Mouse (Mus musculus) hindbrain, embryonic 12.5 days (tissue): ENCODE results near the gene Myo16. TPM values are rescaled to one million over a fixed set of nuclear protein-coding genes. Genes with fewer than 3 reads are reported as not detected.

ENCODE experiments used
- ATAC-seq: fragments of 200-750 bp; cut with Nextera tagmentation; 2 replicates; pipeline ENCODE4 v1.8.0; 2017; ENCODE audit warnings: moderate TSS enrichment; ENCODE audit not compliant: low FRiP score
- H3K27ac ChIP-seq: fragments of 300-500 bp; sonication (generic); 2 replicates; pipeline ENCODE4 v1.5.1; 2016; ENCODE audit warnings: mild to moderate bottlenecking
- H3K27me3 ChIP-seq: fragments of 300-500 bp; sonication (generic); 2 replicates; pipeline ENCODE4 v1.6.1; 2016; ENCODE audit warnings: mild to moderate bottlenecking
- H3K36me3 ChIP-seq: fragments of 300-500 bp; sonication (generic); 2 replicates; pipeline ENCODE4 v1.6.1; 2016; ENCODE audit warnings: mild to moderate bottlenecking
- H3K4me1 ChIP-seq: fragments of 300-500 bp; sonication (generic); 2 replicates; pipeline ENCODE4 v1.6.1; 2016
- H3K4me2 ChIP-seq: fragments of 300-500 bp; sonication (generic); replicated peaks from 2 replicates; pipeline ENCODE4 v1.6.1; 2016; ENCODE audit warnings: mild to moderate bottlenecking
- H3K4me3 ChIP-seq: fragments of 300-500 bp; sonication (generic); 2 replicates; pipeline ENCODE4 v1.5.1; 2016; ENCODE audit warnings: mild to moderate bottlenecking
- H3K9ac ChIP-seq: fragments of 300-500 bp; sonication (generic); 2 replicates; pipeline ENCODE4 v1.6.1; 2016; ENCODE audit warnings: mild to moderate bottlenecking, moderate library complexity
- H3K9me3 ChIP-seq: fragments of 300-500 bp; sonication (generic); replicated peaks from 2 replicates; pipeline ENCODE4 v1.6.1; 2016; ENCODE audit warnings: mild to moderate bottlenecking
- WGBS: fragments of 180-500 bp; shearing (Covaris S2); methylation state at CpG from one replicate; pipeline ENCODE4 v1.1.7; 2016; 5-methylcytosine and 5-hydroxymethylcytosine counted together
- polyA plus RNA-seq: library from polyadenylated mRNA; unstranded; fragments of >200 nt; fragmentation: Nextera tagmentation; extraction: Ambion mirVana; gene quantifications from 2 replicates; pipeline ENCODE4 v1.2.1, GENCODE M21; 2016

Gene Myo16
- polyA plus RNA-seq, 1 experiment from 2014 or later: 4.3 TPM

GRCm38 (mm10) chr8:10683088-10683487, 529.4 kb downstream of the Myo16 start:
- no peak for ATAC-seq
- Histone ChIP-seq H3K9ac (no peak overlapping the region), H3K4me2 (no peak overlapping the region), H3K4me1 (peaks cover 6% of the 10 kb centered on the region; the same call in 1 of the 2 replicates), H3K9me3 (no peaks in the 10 kb centered on the region), H3K36me3 (no peaks in the 10 kb centered on the region), H3K27me3 (no peaks in the 10 kb centered on the region), H3K4me3 (no peak overlapping the region), H3K27ac (no peak overlapping the region)
- WGBS: 67% methylated on average over 8 of the region's 8 CpGs

Other genes starting within 250 kb of the Myo16 start
- 9.7 and 11.3 TPM in 2 replicates for gene Lig4, start 176.2 kb upstream of the Myo16 start, polyA plus RNA-seq
- 19.2 and 21.3 TPM in 2 replicates for gene Abhd13, start 176.2 kb upstream of the Myo16 start, polyA plus RNA-seq
- 0.08 and 0.09 TPM in 2 replicates for gene Tnfsf13b, start 147.4 kb upstream of the Myo16 start, polyA plus RNA-seq